Mouse (Mus musculus) embryo, embryonic 10 days (tissue): ENCODE measurements around the gene Gramd2.

Experiments
- DNase-seq: peaks from one replicate; pipeline ENCODE4 v3.0.0-alpha.2; 2015; ENCODE audit warnings: low spot score

The Gramd2 gene

DNA sequence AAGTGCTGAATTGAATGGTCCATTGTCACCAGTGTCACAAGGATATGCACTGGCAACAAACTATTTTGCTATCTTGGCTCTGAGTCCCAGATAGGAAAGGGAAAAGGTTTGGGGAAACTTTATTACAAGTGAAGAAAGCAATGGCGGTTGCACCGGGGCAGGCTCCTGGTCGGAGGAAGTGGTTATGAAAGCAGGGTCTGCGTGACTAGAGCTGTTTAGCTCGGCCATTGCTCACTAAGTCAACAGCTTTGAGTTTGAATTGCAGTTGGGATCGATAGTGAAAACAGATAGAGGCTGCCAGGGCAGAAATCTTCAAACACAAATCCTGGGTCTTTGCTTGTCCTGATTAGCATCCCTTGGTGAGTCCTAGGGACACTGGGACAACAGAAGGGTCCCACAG lies 12.0 kb upstream of the Gramd2 start:
- DNase-seq, result no peak

DNA sequence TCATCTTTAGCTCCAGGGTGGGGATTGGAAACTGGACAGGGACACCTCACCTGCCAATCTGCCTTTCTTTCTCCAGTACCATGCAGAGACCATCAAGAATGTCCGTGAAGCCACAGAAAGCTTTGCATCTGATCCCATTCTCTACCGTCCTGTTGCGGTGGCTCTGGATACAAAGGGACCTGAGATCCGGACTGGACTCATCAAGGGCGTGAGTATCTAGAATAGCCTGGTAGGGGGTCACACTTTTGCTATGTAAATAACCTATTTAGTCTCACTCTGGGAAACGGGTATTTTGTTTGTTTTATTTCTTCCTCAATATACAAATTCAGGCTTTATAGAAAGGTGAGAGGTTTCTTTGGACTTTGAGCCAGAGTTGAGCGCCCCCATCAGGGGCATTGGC lies 11.5 kb upstream of the Gramd2 start:
- no peak for DNase-seq

DNA sequence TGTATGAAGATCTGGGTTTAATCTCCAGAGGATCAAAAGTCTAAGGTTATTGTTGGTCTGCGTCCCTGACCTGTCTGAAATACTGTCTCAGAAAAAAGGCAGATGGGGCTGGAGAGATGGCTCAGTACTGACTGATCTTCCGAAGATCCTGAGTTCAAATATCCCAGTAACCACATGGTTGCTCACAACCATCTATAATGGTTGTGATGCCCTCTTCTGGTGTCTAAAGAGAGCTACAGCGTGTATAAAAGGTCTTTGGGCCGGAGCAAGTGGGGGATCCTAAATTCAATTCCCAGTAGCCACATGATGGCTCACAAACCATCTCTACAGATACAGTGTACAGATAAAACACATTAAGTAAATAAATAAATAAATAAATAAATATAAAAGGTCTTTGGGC lies 10.8 kb upstream of the Gramd2 start:
- no peak for DNase-seq

DNA sequence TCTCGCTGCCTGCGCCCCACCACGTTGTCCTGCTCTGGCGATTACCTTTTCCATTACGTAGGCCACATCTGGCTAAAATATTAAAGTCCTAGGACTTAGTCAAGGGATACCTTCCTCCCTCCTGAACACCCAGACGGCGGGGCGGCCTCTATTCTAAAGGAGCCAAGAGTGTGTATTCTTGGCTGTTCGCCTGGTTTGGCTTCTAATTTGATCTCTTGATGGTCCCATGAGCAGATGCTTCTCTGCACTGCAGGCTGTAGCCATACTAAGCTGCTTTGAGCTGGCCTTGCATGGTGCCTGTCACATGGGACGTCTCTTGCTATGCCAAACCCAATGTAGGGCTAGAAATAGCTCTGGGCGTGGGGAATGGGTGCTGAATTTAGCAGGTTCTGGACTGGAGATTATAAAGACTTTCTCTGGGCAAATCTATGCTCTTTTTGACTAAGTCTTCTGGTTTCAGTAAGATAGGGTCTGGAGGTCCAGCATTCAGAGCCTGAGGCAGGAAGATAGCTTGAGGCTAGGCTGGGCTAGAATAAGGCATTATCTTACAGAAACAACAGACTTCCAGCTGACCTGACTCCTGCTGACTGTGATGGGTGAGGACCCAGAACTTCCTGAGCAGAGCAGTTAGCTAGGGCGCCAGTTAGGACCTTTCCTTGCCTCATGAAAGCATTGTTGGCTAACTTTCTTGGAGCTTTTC lies 7.6 kb upstream of the Gramd2 start:
- DNase-seq, result no peak

DNA sequence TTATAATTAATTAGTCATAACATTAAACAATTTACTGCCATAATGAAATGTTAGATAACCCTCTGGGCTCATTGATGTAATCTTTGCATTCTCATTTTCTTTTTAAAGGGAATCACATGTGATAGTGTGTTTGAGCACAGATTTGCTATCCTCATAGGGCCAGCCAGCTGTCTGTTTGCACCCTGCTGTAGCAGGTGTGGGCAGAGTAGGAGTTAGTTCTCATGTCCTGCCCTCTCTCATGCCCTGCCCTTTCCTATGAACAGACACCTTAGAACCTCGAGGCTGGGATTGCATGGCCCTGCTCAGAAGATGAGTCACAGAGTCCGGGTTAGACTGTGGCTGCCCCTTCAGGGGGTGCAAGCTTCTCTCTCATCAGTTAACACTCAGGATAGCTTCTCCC lies 6.5 kb upstream of the Gramd2 start:
- no peak for DNase-seq

DNA sequence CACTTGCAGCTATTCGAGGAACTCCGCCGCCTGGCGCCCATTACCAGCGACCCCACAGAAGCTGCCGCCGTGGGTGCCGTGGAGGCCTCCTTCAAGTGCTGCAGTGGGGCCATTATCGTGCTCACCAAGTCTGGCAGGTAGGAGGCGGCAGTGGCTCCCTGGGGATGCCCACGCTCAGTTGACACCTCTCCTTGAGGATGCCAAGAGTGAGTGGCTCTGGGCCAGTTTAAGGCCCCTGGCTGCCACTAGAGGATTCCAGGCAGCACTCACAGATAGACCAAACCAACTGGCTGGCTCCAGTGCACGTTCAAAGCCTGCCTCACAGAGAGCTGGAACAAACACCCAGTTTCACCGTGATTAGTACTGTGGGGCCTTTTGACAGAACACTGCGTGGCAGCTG lies 4.3 kb upstream of the Gramd2 start:
- DNase-seq, result no peak

DNA sequence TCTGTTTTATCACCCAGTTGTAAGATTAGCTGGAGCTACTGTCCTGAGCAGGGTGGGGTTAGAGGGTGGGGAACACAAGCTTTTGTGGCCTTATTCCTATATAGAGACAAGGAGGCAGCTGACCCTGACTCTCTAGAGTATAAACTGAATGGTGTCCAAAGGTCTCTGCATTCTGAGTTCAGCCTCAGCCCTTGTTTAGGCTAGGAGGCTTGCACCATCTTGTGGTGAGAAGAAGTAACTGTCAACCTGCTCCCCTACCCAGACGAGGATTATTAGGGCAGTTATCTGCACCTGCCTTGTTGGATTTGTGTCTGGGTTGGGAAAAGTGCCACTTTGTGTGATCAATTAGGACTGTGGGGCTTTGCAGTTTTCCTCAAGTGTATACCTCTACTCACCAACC lies 1.6 kb upstream of the Gramd2 start:
- peak; percentile 53 for DNase-seq

DNA sequence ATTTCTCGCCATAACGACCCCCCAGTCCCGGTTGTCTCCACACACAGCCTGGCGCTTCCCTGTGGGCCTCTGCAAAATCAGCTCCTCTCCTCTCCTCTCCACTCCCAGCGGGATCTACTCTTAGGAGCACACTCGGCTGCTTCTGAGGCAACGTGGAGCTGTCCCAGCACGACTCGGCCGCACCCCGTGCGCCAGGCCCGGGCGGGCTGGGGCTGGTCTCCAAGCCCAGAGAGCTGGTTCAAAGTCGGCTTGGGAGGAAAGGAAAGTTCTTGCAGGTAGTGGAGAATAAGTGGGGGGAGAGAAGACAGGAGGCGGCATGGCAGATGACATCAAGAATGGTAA lies 561 bp downstream of the Gramd2 start:
- DNase-seq, result no peak

DNA sequence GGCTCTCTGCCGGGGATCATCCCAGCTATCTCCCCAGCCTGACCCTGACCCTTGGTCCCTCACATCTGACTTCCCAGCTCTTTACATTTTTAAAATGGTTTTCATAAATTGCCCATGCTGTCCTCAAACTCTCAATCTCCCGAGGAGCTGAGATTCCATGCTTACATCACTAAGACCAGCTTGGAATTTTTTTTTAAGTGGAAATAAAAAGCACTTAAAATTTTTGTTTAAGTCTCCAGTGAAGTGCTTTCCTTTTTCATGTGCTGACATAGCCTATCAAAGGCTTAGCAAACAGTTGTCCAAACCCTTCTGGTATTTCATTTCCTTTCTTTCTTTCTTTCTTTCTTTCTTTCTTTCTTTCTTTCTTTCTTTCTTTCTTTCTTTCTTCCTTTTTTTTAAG lies 4.1 kb downstream of the Gramd2 start:
- no peak for DNase-seq

DNA sequence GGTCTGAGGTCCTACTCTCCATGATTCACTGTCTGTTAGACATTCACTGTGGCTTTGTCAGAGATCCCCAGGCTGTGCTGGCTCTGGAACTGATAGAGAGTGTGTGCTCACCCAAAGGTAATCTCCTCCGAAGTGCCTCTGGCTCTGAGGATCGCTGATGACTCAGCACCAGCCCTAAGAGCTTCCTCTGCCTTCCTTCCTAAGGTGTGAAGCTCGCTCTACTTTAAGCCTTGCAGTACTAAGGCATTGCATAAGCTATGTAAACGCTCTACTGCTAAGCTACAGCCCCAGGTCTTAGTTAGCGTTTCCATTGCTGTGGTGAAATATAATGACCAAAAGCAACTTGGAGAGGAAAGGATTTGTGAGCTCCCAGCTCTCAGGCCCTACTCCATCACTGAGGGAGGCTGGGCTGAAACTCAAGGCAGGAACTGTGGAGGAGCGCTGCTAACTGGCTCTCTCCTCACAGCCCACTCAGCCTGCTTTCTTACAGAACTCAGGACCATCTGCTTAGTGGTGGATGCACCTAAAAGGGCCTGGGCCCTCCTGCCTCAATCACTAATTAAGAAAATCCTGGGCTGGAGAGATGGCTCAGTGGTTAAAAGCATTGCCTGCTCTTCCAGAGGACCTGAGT lies 7.6 kb downstream of the Gramd2 start:
- DNase-seq, result no peak

DNA sequence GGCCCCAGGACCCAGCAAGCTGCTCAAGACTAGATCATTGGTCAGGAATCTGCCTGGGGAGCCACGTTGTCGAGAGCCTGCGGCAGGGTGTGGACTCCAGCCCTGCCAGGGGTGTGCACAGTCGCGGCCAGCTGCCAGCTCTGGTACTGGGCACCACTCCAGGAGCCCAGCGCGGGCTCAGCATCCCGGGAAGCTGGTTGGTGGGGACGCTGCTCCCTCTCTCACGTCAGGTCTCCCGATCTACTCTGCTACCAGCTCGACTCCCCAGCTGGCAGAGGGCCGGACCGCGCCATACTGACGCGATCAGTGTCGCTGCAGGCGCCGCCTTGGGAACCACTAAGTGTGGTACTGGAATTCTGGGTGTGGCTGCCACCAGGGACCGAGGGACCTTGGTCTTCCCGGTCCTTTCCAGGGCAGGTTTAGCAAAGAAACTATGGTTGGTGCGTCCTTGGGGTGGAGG lies 11.7 kb downstream of the Gramd2 start:
- no peak for DNase-seq

DNA sequence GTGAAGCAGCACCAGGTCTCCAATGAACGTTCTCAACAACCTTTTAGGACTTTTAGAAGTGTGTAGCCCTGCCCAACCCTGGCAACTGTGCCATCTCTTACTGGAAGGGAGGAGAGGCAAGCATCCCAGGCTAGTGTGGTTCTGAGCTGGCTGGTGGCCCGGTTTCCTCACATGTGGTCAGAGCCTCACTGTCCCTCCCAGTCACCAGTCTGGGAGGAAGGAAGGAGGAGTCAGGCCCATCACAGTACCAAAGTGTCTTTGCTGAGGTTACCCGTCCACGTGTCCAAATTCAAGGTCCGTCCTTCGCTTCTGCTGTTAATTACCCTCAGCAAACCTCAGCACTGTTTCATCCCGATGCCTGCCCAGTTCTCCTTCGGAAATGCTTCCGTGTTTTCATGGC lies 12.2 kb downstream of the Gramd2 start:
- no peak for DNase-seq

DNA sequence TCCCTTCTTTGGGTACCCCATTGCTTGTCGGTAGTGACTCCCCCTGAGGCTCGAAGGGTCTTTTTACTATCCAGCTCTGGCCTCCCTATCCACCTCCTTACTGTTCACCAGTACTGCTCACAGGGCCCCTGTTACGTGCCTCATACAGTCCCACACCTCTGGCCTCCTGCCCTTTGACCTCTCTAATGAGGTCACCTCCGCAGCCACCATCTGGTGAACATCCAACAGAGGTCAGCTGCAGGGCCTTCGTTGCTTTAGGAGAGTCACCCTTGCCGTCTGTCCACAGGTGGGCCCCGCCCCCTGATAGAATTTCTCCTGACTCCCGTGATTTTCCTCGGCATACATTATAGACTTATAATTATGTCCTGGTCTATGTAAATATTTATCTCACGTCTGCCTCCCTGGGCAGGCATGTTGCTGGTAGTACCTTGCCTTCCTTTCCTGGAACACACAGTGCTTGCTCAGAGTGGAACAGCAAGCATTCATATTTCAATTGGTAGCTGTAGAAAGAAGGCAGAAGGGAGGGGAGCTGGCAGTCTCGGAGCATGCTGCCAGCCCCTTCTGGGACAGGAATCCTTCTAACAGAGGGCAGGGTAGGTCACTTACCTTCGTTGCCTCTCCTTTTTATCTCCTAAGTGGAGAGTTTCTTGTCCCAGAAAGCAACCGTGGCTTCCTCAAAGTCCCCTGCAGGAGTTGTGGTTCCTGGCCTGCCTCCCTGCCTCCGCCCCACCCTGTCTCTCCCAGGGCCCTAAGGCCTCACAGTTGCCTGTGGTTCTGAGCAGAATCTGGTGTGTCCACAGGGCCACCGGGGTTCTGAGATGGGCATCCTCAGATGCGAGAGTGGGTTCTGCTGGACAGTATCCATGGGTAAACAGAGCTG lies 14.9 kb downstream of the Gramd2 start:
- DNase-seq, result peak; percentile 75

DNA sequence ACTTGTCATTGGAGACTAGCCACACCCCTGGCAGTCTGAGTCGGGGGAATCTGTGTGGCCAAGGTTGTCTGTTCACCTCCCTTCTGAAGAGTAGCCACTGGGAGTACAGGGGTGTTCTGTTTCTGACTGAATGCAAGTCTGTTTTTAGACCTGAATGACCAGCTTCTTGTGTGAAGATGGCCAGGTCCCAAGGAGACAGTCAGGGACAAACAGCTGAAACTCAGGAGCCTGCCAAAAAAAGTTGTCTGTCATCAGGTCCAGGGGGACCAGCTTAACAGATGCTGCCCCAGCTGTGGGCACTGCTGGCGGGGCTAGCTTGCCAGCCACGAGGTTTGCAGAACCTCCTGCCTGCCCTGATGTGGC lies 15.5 kb downstream of the Gramd2 start:
- DNase-seq, result no peak

DNA sequence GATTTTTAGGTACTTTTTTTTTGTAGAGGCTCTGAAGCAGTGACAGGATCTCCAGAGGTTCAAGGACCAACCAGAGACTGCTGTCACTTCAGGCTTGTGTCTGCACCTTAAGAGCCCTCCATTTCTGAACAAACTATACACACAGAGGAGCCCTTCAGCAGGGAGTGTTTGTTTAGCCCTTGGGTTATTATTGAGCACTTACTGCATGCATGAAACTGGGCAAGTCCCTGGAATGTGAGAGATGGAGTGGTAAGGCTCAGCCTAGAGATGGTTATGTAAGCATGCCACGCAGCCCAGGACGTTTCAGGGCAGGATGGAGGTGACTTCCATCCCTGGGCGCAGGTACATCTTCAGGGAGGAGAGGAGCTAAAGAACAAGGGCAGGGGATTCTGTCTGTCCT lies 16.4 kb downstream of the Gramd2 start:
- no peak for DNase-seq

DNA sequence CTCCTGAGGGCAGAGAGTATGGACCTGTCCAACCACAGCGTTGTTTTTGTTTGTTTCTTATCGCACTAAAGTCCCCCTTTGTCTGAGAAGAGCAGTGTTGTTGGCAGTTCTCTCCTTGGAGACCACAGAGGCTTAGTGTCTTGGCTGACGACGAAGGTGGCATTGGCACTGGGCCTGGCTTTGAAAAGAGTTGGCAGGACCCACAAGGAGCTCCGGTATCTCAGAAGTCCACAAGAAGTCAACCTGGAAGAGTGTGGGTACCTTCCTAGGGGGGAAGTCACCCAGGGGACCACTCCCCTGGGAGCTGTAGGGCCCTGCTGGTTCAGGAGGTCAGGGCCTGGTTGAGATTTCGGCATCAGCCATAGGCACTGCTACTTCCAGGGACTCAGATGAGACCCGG lies 21.1 kb downstream of the Gramd2 start:
- no peak for DNase-seq

DNA sequence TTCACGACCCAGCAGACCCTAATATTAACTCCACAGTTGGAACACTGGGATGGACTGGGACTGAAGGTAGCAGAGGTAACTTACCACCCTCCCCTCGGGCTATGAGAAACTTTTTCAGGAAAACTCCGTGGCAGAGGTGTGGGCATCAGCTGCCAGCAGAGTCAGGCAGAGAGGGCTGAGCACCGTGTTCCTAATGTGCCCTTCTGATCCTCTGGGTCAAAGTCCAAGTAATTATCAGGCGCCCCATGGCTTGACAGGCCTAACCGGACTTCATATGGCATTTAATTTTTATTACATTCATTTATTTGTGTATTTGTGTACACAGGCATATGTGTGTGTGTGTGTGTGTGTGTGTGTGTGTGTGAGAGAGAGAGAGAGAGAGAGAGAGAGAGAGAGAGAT lies 23.2 kb downstream of the Gramd2 start:
- DNase-seq, result no peak

DNA sequence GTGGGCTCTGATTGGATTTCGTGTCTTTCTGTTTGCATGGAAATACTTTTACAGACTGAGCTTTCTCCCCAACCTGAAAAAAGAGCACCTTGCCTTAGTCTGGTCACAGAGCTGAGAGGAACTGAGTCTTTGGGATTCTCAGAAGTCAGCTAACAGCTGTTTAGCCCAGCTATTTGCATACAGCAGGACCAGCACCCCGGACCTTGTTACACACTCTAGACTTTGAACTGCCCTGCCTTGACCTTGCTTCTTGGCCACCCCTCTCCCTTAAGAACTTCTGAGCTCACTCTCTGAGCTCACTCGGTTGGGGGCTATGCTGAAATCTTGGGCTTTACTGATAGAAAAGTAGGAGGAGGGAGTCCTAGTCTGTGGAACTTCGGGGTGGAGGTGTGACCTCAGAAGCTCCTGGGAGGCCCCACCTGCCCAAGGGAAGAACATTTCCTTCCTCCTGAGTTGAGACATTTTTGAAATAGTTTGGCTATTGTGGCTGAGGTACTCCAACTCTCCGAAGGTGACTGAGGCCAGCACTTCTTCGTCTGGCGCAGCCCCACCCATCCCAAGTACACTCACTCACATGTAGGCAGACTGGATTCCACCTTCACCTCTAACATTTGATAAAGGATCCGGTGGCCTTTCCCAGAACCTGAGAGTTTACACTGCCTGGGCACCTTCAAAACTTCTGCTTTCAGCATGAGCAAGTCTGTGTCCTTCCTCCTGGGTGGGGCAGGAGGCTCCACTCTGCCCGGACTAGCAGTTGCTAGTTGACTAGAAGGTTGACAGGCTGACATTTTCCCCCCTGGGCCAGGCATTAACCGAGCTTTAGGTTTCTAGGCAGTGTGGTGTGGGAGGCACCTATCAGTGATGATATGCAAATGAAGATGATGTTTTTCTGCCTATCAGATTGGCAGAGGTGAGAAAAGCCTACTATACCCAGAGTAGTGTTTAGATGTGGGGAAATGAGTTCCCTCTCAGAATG lies 27.2 kb downstream of the Gramd2 start:
- no peak for DNase-seq

DNA sequence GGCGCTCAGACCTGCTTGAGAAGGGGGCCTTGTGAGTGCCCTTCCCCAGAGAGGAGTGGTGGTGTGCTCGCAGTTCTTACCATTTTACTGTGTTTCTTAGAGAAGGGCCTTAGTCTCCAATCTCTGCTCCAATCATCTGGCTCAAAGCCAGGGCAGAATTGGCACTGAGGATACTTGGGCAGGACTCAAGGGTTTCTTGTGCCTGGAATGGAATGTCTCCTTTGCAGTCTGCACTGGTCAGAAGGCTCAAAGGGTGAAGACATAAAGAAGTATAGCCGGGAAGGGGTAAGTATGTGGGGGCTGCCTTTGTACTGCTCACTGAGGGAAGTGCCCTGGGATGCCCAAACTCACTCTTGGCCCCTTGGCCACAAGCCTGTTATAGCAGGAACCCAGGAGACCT lies 29.3 kb downstream of the Gramd2 start:
- no peak for DNase-seq

DNA sequence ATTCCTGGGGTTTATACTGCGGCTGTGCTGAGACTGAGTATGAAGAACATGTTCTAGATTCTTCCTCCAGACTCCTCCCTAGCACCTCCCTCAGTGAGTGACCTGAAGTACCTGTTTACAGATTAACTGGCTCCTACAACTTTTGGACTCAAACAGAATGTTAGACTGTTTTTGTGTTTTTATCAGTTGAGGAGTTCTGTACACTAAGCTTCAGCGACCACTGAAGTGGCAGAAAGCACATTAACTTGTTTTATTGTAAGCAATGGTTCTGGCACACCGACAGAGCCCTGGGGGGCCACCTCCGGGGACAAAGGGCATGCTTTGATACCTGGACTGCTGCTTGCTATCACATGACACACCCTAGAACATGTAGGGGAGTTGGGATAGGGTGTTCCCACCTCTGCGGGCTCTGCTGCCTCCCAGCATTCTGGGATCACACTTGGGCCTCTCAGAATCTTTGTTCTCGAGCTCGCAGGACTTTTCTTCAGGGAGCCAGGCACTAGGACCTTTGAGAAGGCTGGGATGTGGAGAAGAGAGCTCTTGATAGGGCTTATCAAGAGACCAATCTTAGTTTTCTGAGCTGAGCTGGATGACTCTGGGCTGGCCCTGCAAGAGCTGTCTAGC lies 36.4 kb downstream of the Gramd2 start:
- no peak for DNase-seq

DNA sequence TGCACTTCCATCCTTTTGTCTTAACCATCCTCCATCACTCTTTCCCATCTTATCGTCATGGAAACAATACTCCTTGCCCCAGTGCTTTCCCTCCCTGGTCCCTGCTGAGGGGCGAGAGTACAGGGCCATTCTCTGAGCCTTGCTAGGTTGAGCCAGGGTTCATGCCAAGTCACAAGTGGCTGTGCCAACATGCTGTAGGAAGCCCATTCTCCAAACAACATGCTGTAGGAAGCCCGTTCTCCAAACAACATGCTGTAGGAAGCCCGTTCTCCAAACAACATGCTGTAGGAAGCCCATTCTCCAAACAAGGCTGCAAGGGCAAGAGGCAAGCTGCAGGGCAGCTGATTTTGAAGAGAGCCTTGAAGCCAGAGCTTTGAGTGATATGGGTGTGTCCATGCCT lies 38.3 kb downstream of the Gramd2 start:
- no peak for DNase-seq

DNA sequence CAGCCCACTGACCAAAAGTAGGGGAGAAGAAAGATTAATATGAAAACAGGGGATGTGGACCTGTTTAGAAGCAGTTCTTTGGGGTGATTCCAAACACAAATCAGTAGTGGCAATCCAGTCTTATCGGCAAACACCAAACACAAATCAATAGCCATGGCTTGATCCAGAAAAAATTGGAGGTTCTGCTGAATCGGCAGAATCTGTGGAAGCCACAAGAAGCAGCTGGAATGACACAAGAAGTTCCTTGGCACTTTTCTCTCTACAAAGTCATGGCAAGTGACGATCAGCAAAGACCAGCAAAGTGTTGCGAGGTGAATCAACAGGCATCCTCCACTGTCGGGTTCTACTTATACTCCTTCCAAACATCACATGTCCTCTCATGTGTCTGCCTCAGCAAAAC lies 41.2 kb downstream of the Gramd2 start:
- DNase-seq, result no peak
